Mouse (Mus musculus): ENCODE measurements around the gene Nup62. TPM values are rescaled to one million over a fixed set of nuclear protein-coding genes. Genes with fewer than 3 reads are reported as not detected.

Nup62 gene
- polyA plus RNA-seq, 1 experiment from 2014 or later = 48.7 TPM

GRCm38 (mm10) chr7:44853596-44854355, 37.9 kb downstream of the Nup62 start:
- no peaks in the 10 kb centered on the region for H3K27me3 ChIP-seq
- CTCF ChIA-PET = no interaction called here
- no peak for ATAC-seq
- POLR2A ChIA-PET = interaction anchor here (1.0 to 1.6 kb wide), 2 partner anchors 12 to 16 kb away, joined by 3 to 4 read pairs; partner anchors contain the start of gene Ptov1
- no peak for TF ChIP-seq CTCF (IDR thresholded peaks at IDR 0.05)
- DNase-seq (ENCODE audit: low read depth, low spot score) = no peak
- in situ Hi-C loops (cut with MboI; ENCODE audit: low pct_unique_long_range_greater_than_20kb) = loop anchor here (25.0 kb wide), 1 partner anchor 859 kb away; the partner anchor contains the start of genes Dbp, Fam83e, Rpl18 and Sphk2

- ChIA-PET POLR2A (interaction anchor here (1.0 to 1.6 kb wide), 2 partner anchors 12 to 15 kb away, joined by 3 to 4 read pairs; partner anchors contain the start of gene Ptov1), CTCF (interaction anchor here (1.3 to 2.1 kb wide), 3 partner anchors 10 to 72 kb away, joined by 3 to 5 read pairs (median 4); no protein-coding TSS in a partner anchor)
- no peaks in the 10 kb centered on the region for H3K27me3 ChIP-seq
- in situ Hi-C loops (cut with MboI; ENCODE audit: low pct_unique_long_range_greater_than_20kb) = loop anchor here (25.0 kb wide), 1 partner anchor 858 kb away; the partner anchor contains the start of genes Dbp, Fam83e, Rpl18 and Sphk2
- TF ChIP-seq CTCF (IDR thresholded peaks at IDR 0.05) = no peak
- ATAC-seq = peak; percentile 76
- peak; percentile 44 for DNase-seq (ENCODE audit: low read depth, low spot score)
These were observed 38.6 kb downstream of the Nup62 start for GRCm38 (mm10) chr7:44854356-44855031.

- H3K27me3 ChIP-seq = no peaks in the 10 kb centered on the region
- no peak for ATAC-seq
- TF ChIP-seq CTCF (IDR thresholded peaks at IDR 0.05) = no peak
- in situ Hi-C loops (cut with MboI; ENCODE audit: low pct_unique_long_range_greater_than_20kb) = loop anchor here (25.0 kb wide), 1 partner anchor 857 kb away; the partner anchor contains the start of genes Dbp, Fam83e, Rpl18 and Sphk2
- DNase-seq (ENCODE audit: low read depth, low spot score) = no peak
- CTCF ChIA-PET = interaction anchor here (1.3 to 2.1 kb wide), 3 partner anchors 10 to 71 kb away, joined by 3 to 5 read pairs (median 4); no protein-coding TSS in a partner anchor
- POLR2A ChIA-PET = interaction anchor here (1.0 to 1.6 kb wide), 2 partner anchors 11 to 15 kb away, joined by 3 to 4 read pairs; partner anchors contain the start of gene Ptov1
These were observed 39.1 kb downstream of the Nup62 start for GRCm38 (mm10) chr7:44855036-44855435.

GRCm38 (mm10) chr7:44856265-44856916, 40.5 kb downstream of the Nup62 start:
- ChIA-PET CTCF (interaction anchor here (1.6 to 2.1 kb wide), 2 partner anchors 8 to 10 kb away, joined by 4 to 5 read pairs; no protein-coding TSS in a partner anchor), POLR2A (interaction anchor here (0.6 to 2.6 kb wide), 4 partner anchors 9 to 293 kb away, joined by 3 to 9 read pairs (median 3); no protein-coding TSS in a partner anchor)
- no peak for DNase-seq (ENCODE audit: low read depth, low spot score)
- ATAC-seq = no peak
- H3K27me3 ChIP-seq = no peaks in the 10 kb centered on the region
- TF ChIP-seq CTCF (IDR thresholded peaks at IDR 0.05) = no peak
- in situ Hi-C loops (cut with MboI; ENCODE audit: low pct_unique_long_range_greater_than_20kb) = loop anchor here (25.0 kb wide), 1 partner anchor 856 kb away; the partner anchor contains the start of genes Dbp, Fam83e, Rpl18 and Sphk2

- in situ Hi-C loops (cut with MboI; ENCODE audit: low pct_unique_long_range_greater_than_20kb) = loop anchor here (25.0 kb wide), 1 partner anchor 855 kb away; the partner anchor contains the start of genes Dbp, Fam83e, Rpl18 and Sphk2
- peak; percentile 54 for DNase-seq (ENCODE audit: low read depth, low spot score)
- ChIA-PET POLR2A (interaction anchor here (0.6 to 2.6 kb wide), 2 partner anchors 11 to 293 kb away, joined by 3 to 9 read pairs; no protein-coding TSS in a partner anchor), CTCF (no interaction called here)
- H3K27me3 ChIP-seq = no peaks in the 10 kb centered on the region
- no peak for TF ChIP-seq CTCF (IDR thresholded peaks at IDR 0.05)
- peak; percentile 3 for ATAC-seq
These were observed 41.2 kb downstream of the Nup62 start, which contains the start of gene Pnkp for GRCm38 (mm10) chr7:44857042-44857552. Gene Pnkp, plus strand, starts transcription at chr7:44857139.

- ATAC-seq (no peak), DNase-seq (ENCODE audit: low read depth, low spot score) (no peak)
- CTCF ChIA-PET = interaction anchor here (0.8 kb wide), 1 partner anchor 12 kb away, joined by 3 read pairs; no protein-coding TSS in a partner anchor
- POLR2A ChIA-PET = interaction anchor here (0.6 to 2.6 kb wide), 3 partner anchors 8 to 39 kb away, joined by 3 to 9 read pairs (median 3); no protein-coding TSS in a partner anchor
- H3K27me3 ChIP-seq = no peaks in the 10 kb centered on the region
- no peak for TF ChIP-seq CTCF (IDR thresholded peaks at IDR 0.05)
- in situ Hi-C loops (cut with MboI; ENCODE audit: low pct_unique_long_range_greater_than_20kb) = loop anchor here (25.0 kb wide), 1 partner anchor 854 kb away; the partner anchor contains the start of genes Dbp, Fam83e, Rpl18 and Sphk2
These were observed 42.0 kb downstream of the Nup62 start for GRCm38 (mm10) chr7:44857905-44858304.

- ChIA-PET CTCF (interaction anchor here (0.7 to 1.8 kb wide), 6 partner anchors 9 to 122 kb away, joined by 3 to 7 read pairs (median 3); partner anchors contain the start of gene Ptov1), POLR2A (no interaction called here)
- in situ Hi-C loops (cut with MboI; ENCODE audit: low pct_unique_long_range_greater_than_20kb) = loop anchor here (25.0 kb wide), 1 partner anchor 852 kb away; the partner anchor contains the start of genes Dbp, Fam83e, Rpl18 and Sphk2
- DNase-seq (ENCODE audit: low read depth, low spot score) (no peak), ATAC-seq (no peak)
- H3K27me3 ChIP-seq = no peaks in the 10 kb centered on the region
- TF ChIP-seq CTCF (IDR thresholded peaks at IDR 0.05) = no peak
These were observed 44.0 kb downstream of the Nup62 start for GRCm38 (mm10) chr7:44859896-44860295.

- ChIA-PET CTCF (interaction anchor here (0.7 to 1.8 kb wide), 8 partner anchors 9 to 121 kb away, joined by 3 to 7 read pairs (median 4); partner anchors contain the start of gene Ptov1), POLR2A (interaction anchor here (1.0 kb wide), 1 partner anchor 36 kb away, joined by 3 read pairs; no protein-coding TSS in a partner anchor)
- DNase-seq (ENCODE audit: low read depth, low spot score) (no peak), ATAC-seq (peak; percentile 37)
- TF ChIP-seq CTCF (IDR thresholded peaks at IDR 0.05) = no peak
- in situ Hi-C loops (cut with MboI; ENCODE audit: low pct_unique_long_range_greater_than_20kb) = loop anchor here (25.0 kb wide), 1 partner anchor 851 kb away; the partner anchor contains the start of genes Dbp, Fam83e, Rpl18 and Sphk2
- no peaks in the 10 kb centered on the region for H3K27me3 ChIP-seq
These were observed 44.9 kb downstream of the Nup62 start for GRCm38 (mm10) chr7:44860576-44861428.

All from Patski (cell line).